Mouse (Mus musculus) hindbrain, embryonic 10.5 days (tissue): ENCODE results near the gene Phyhd1. TPM values are rescaled to one million over a fixed set of nuclear protein-coding genes. Genes with fewer than 3 reads are reported as not detected.

Experiments used
- DNase-seq: peaks from one replicate; pipeline ENCODE4 v3.0.0-alpha.2; 2017; ENCODE audit warnings: low spot score
- H3K27ac ChIP-seq: fragments of 300-500 bp; sonication (generic); 2 replicates; pipeline ENCODE4 v1.5.1; 2016; ENCODE audit warnings: mild to moderate bottlenecking, moderate library complexity
- H3K27me3 ChIP-seq: fragments of 300-500 bp; sonication (generic); 2 replicates; pipeline ENCODE4 v1.6.1; 2016; ENCODE audit warnings: mild to moderate bottlenecking; ENCODE audit not compliant: poor library complexity, insufficient read depth, severe bottlenecking
- H3K36me3 ChIP-seq: fragments of 300-500 bp; sonication (generic); 2 replicates; pipeline ENCODE4 v1.6.1; 2016; ENCODE audit warnings: mild to moderate bottlenecking, moderate library complexity
- H3K4me1 ChIP-seq: fragments of 300-500 bp; sonication (generic); replicated peaks from 2 replicates; pipeline ENCODE4 v1.6.1; 2016; ENCODE audit warnings: mild to moderate bottlenecking
- H3K4me3 ChIP-seq: fragments of 300-500 bp; sonication (generic); 2 replicates; pipeline ENCODE4 v1.5.1; 2016; ENCODE audit warnings: mild to moderate bottlenecking, moderate library complexity
- H3K9me3 ChIP-seq: fragments of 300-500 bp; sonication (generic); 2 replicates; pipeline ENCODE4 v1.6.1; 2016; ENCODE audit warnings: mild to moderate bottlenecking, moderate library complexity
- WGBS: fragments of 180-500 bp; shearing (Covaris S2); methylation state at CpG from one replicate; pipeline ENCODE4 v1.1.7; 2016; 5-methylcytosine and 5-hydroxymethylcytosine counted together
- polyA plus RNA-seq: library from polyadenylated mRNA; unstranded; fragments of >200 nt; fragmentation: Nextera tagmentation; extraction: Ambion mirVana; gene quantifications from 2 replicates; pipeline ENCODE4 v1.2.1, GENCODE M21; 2016

The Phyhd1 gene
- polyA plus RNA-seq: 3.1 and 5.5 TPM in 2 replicates

DNA sequence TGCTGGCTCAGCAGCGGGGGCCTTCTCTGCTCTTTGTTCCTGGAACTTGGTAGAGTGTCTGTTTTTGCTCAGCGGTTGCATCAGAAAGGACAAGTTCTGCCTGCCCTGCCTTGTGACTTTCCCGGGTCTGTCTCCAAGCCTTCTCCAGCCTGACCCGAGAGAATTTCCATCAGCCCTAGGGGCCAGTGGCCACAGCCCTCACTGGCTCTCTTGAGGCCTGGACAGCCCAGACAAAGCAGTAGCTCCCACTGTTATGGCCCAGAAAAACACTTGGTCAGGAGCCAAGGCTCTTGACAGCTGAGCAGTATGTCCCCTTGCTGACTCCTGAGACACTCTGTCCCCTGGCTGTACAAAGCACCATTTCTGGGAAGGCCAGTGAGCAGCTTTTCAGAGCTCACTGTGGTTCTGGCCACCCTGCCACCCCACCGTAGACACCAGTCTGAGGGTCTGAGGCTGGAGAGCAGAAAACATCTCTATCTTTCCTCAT lies at the start of gene Phyhd1:
Phyhd1 (plus strand) TSS at position 437 of the 487 bp plus-strand sequence.
- H3K27ac ChIP-seq: peak within 1 kb of the TSS; percentile 76
- peaks cover 36% of the 10 kb centered on the region for H3K4me1 ChIP-seq
- peaks cover 66% of the 10 kb centered on the region for H3K36me3 ChIP-seq
- 44% methylated on average over 5 of the region's 5 CpGs for WGBS
- DNase-seq: no peak
- no peaks in the 10 kb centered on the region for H3K9me3 ChIP-seq
- H3K27me3 ChIP-seq: no peaks in the 10 kb centered on the region
- H3K4me3 ChIP-seq: peak within 1 kb of the TSS; percentile 20; the same call in 1 of the 2 replicates

DNA sequence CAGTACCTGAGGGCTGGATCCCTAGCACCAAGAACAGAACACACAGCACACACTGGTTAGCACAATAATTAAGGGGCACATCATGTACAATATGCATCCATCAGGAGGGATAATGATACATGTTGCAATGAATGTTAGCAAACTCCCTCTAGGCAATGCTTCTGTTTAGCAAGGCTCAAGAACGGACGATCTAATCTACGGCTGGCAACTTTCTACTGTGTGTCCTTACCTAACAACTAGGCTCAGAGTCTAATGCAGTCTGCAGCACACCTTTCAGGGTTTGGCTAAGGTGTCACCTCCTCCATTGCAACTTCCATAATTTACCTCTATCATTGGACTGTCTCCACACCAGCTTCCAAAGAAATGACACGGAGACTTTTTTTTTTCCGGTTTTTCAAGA lies 49.7 kb upstream of the Phyhd1 start:
- Histone ChIP-seq H3K9me3 (0 out of 2 replicates have a peak, but pooled peaks cover 3% of the 10 kb centered on the region), H3K27ac (no peak overlapping the region), H3K36me3 (no peaks in the 10 kb centered on the region), H3K27me3 (no peaks in the 10 kb centered on the region), H3K4me1 (no peaks in the 10 kb centered on the region), H3K4me3 (no peak overlapping the region)
- DNase-seq: no peak
- 94% methylated on average over 5 of the region's 5 CpGs for WGBS

DNA sequence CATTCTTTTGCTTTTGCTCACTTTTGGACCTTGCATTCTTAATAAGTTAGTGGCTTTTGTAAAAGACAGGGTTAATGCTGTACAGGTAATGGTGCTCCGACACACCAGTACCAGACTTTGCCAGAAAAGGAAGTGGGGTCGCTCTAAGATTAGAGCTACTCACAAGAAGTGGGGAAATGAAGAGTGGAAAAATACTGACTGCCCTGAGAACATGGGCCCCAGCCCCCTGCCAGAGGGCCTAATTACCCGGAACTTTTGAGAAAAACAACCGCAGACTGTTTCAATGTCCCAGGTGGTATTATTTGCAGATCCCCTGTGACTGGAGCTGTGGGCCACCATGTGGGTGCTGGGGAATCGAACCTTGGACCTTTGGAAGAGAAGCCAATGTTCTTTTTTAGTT lies 30.4 kb upstream of the Phyhd1 start:
- DNase-seq: no peak
- peaks cover 35% of the 10 kb centered on the region for H3K4me1 ChIP-seq
- 86% methylated on average over 5 of the region's 5 CpGs for WGBS
- no peak overlapping the region for H3K4me3 ChIP-seq
- peaks cover 9% of the 10 kb centered on the region; the same call in 1 of the 2 replicates for H3K9me3 ChIP-seq
- peaks cover 17% of the 10 kb centered on the region for H3K36me3 ChIP-seq
- no peak overlapping the region for H3K27ac ChIP-seq
- no peaks in the 10 kb centered on the region for H3K27me3 ChIP-seq

DNA sequence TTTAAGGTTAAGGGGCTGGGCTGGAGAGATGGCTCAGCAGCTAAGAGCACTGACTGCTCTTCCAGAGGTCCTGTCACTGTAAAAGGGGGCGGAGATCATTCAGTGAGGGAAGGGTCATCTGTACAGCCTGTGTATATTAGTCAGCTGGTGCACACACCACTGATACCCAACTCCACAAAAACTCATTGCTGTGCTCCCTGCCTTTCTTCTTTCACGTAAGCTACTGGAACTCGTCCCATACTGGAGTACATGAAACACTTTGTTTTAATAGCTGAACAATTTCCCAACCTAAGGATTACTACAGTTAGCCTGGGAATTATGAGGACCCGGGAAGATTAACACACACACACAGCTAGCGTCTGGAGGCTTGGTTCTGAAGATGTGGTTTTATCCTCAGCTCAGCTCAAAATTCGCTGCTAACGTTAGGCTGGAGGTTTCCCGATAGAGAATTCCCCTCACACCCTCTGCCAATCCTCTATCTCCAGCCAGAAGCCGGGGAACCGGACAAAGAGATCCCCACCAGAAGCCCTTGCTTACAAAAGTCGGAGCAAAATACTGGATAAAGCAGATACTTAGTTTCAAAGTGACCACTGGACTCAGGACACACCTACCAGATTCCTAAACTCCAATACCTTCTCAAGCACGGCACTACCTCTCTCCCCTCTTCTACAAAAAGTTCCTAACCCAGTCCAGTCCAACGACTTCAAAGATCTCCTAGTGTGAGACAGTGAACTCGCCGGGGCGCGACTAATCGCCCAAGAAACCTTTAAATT lies 29.4 kb upstream of the Phyhd1 start:
- H3K27me3 ChIP-seq: no peaks in the 10 kb centered on the region
- peaks cover 27% of the 10 kb centered on the region for H3K36me3 ChIP-seq
- peak overlapping the region; percentile 95 for H3K27ac ChIP-seq
- H3K9me3 ChIP-seq: 0 out of 2 replicates have a peak, but pooled peaks cover 3% of the 10 kb centered on the region
- DNase-seq: no peak
- peaks cover 35% of the 10 kb centered on the region for H3K4me1 ChIP-seq
- peak overlapping the region; percentile 89 for H3K4me3 ChIP-seq
- 7% methylated on average over 18 of the region's 18 CpGs for WGBS

DNA sequence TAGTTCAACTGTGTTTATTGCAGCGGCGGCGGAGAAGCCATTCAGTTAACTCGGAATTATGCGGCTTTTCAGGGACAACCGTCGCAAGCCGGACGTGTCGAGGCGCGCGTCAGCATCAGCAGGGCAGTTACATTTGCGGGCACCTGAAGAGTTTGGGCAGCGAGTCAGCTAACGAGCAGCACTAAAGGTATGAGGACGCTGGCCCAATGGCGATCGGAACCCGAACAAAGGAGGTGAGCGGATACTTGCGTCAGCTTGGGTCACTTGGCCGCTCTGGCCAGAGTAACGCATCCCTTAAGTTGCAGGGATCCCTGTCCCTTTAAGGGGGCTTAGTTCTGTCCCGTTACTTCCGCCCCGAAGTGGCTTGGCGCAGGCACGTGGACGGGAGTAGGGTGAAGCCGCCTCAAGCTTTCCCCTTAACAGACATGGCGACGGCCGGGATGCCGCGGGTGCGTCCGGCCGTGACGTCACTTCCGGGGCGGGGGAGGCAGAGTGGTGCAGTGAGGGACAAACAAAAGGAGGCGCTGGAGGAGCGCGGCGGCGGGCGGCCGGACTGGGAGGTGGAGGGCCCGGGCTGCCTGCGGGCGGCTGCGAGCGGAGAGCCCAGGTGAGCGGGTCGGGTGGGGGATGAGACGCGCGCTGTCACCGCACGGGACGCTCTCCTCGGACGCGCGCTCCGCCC lies 28.7 kb upstream of the Phyhd1 start, which contains the start of gene Lrrc8a:
Lrrc8a (plus strand) TSS at position 517 of the 682 bp plus-strand sequence.
- DNase-seq: peak; percentile 100
- WGBS: under 1% methylated on average over 67 of the region's 67 CpGs

DNA sequence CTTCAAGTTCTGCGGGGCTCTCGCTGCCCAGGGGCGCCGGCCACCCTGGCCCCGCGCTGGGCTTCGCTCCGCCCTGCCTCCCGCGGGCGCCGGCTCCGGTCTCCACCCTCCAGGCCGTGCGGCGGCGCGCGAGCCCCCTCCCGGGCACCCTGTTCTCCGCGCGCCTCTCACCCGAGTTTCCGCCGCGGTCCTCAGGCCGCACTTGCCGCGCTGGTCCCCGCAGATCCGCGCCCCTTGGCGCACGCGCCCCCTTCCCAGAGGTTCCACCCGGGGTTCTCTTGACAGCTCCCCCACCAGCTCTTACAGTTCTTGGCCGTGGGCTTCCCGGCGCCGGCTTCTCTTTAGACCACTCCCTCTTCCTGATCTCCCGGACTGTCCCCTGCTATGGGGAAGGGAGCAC lies 28.1 kb upstream of the Phyhd1 start:
- Histone ChIP-seq H3K27ac (peak overlapping the region; percentile 95), H3K4me1 (peaks cover 44% of the 10 kb centered on the region), H3K36me3 (peaks cover 40% of the 10 kb centered on the region), H3K9me3 (no peaks in the 10 kb centered on the region), H3K4me3 (peak overlapping the region; percentile 89), H3K27me3 (no peaks in the 10 kb centered on the region)
- DNase-seq: no peak
- under 1% methylated on average over 42 of the region's 42 CpGs for WGBS

More for the DNA sequence above, 28.7 kb upstream of the Phyhd1 start, which contains the start of gene Lrrc8a:
- peaks cover 35% of the 10 kb centered on the region for H3K36me3 ChIP-seq
- H3K4me3 ChIP-seq: peak within 1 kb of the TSS; percentile 89
- peaks cover 39% of the 10 kb centered on the region for H3K4me1 ChIP-seq
- H3K27ac ChIP-seq: peak within 1 kb of the TSS; percentile 95
- no peaks in the 10 kb centered on the region for H3K27me3 ChIP-seq
- H3K9me3 ChIP-seq: no peaks in the 10 kb centered on the region

DNA sequence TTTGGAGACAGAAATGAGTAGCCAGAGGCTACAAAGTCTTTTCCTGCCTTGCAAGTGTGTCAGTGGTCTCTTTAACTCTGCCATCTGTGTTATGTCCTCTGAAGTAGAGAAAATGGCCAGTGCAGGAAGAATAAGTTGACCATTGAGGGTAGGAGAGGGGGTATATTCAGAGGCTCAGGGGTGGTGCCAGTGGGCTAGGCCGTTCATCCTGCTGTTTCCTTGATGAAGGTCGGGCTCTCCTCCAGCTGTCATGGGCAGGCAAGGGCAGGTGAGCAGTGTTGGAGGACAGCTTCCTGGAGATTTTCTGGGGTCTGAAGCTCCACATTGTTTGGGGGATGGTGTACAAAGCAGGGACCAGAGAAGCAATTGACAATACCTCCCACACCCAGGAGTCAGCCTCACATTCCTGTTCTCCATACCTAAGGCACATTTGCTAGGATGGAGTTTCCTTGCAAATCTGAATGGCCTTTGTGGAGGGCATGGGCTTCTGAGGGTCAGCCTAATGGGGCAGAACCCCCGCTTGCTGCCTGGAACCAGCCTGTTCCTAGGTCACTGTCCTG lies 27.0 kb upstream of the Phyhd1 start:
- Histone ChIP-seq H3K27ac (peak overlapping the region; percentile 95; the same call in 1 of the 2 replicates), H3K4me1 (peaks cover 50% of the 10 kb centered on the region), H3K4me3 (peak overlapping the region; percentile 89), H3K27me3 (no peaks in the 10 kb centered on the region), H3K36me3 (peaks cover 51% of the 10 kb centered on the region), H3K9me3 (no peaks in the 10 kb centered on the region)
- WGBS: 78% methylated on average over 3 of the region's 3 CpGs
- DNase-seq: no peak

DNA sequence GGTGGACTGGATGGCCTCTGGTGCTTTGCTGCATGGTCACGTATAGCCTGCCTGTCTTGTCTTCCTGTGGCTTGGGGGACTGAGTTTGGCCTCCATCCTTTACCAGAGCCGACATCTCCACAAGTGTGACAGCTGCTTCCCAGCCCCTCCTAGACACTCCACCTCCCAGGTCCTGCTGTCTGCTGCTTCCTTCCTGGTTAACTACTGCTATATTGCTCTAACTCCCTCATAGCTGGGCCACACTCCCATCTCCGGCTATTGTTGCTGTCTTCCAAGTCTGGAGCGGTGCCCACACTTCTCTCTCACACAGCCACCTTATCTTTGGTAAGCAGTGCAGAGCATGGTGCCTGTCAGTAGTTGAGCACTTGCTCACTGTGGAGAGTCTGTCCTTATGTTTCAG lies 26.2 kb upstream of the Phyhd1 start:
- Histone ChIP-seq H3K27me3 (no peaks in the 10 kb centered on the region), H3K4me1 (peaks cover 56% of the 10 kb centered on the region), H3K9me3 (no peaks in the 10 kb centered on the region), H3K4me3 (peak overlapping the region; percentile 89; the same call in 1 of the 2 replicates), H3K36me3 (peaks cover 59% of the 10 kb centered on the region), H3K27ac (0 out of 2 replicates have a peak overlapping the region, but pooled peaks have one; percentile 6)
- 88% methylated on average over 4 of the region's 4 CpGs for WGBS
- no peak for DNase-seq

DNA sequence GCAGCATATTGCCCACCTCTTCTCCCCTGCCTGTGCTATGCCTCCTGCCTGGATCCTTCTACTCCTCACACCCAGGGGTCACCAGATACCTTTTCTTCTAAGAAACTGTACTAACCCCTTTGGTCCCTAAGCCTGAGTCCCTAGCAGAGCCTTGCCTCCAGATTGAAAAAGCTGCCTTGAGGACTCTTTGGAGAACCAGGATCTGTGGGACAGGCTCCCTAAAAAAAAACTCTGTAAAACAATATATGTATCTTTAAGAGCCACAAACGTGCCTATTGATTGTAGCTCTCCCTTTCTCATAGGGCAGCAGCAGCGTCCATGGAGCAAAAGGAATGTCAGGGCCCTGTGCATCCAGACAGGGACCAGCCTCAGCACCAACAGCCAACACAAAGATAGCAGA lies 25.7 kb upstream of the Phyhd1 start, which contains the start of gene Gm28035:
Gm28035 (plus strand) TSS at position 301 of the 400 bp plus-strand sequence.
- H3K27ac ChIP-seq: 0 out of 2 replicates have a peak within 1 kb of the TSS, but pooled peaks have one; percentile 6
- peaks cover 64% of the 10 kb centered on the region for H3K36me3 ChIP-seq
- WGBS: 77% methylated on average over 2 of the region's 2 CpGs
- no peaks in the 10 kb centered on the region for H3K27me3 ChIP-seq
- no peak for DNase-seq
- H3K4me3 ChIP-seq: peak within 1 kb of the TSS; percentile 89
- H3K9me3 ChIP-seq: no peaks in the 10 kb centered on the region
- H3K4me1 ChIP-seq: peaks cover 58% of the 10 kb centered on the region

DNA sequence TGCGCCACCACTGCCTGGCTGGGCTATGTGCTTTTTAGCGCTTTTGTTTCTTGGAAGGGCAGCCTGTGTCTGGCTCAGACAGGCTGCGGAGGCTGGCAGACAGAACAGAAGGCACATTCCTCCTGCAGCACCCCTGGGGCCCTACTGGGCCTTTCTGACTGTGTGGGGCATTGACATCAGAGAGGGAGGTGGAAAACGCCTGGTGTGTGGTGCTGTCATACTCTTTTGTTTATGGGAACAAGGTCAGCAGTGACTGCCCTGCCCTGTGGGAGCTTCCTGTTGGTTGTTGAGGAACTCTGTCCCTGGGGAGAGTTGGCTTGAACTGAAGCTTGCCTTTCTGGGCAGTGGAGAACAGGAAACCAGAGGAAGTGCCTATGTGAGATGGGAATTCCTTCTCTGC lies 23.5 kb upstream of the Phyhd1 start:
- Histone ChIP-seq H3K36me3 (peaks cover 85% of the 10 kb centered on the region), H3K9me3 (no peaks in the 10 kb centered on the region), H3K27ac (no peak overlapping the region), H3K4me1 (peaks cover 50% of the 10 kb centered on the region), H3K4me3 (no peak overlapping the region; the same call in 1 of the 2 replicates), H3K27me3 (no peaks in the 10 kb centered on the region)
- DNase-seq: peak; percentile 42
- WGBS: 34% methylated on average over 4 of the region's 4 CpGs

DNA sequence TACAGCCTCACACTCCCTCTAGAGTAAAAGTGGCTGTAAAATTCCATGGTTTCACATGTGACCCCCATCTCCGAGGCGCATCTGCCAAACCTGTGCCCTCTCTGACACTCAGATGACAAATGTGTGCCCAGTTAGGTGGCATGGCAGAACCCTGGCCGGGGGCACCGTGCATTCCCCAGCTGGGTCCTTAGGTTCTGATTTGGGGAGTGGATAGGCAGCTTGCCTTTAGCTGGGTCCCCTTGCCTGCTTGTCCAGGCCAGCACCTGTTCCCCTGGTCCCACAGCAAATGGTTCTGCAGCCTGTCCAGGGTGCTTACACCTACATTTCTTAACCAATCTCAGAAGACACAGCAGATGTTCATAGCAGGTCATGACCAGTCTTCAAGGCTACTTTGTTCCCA lies 22.6 kb upstream of the Phyhd1 start:
- Histone ChIP-seq H3K27me3 (no peaks in the 10 kb centered on the region), H3K27ac (no peak overlapping the region), H3K9me3 (no peaks in the 10 kb centered on the region), H3K4me3 (no peak overlapping the region), H3K36me3 (peaks cover 94% of the 10 kb centered on the region), H3K4me1 (peaks cover 44% of the 10 kb centered on the region)
- DNase-seq: no peak
- WGBS: 94% methylated on average over 4 of the region's 4 CpGs

DNA sequence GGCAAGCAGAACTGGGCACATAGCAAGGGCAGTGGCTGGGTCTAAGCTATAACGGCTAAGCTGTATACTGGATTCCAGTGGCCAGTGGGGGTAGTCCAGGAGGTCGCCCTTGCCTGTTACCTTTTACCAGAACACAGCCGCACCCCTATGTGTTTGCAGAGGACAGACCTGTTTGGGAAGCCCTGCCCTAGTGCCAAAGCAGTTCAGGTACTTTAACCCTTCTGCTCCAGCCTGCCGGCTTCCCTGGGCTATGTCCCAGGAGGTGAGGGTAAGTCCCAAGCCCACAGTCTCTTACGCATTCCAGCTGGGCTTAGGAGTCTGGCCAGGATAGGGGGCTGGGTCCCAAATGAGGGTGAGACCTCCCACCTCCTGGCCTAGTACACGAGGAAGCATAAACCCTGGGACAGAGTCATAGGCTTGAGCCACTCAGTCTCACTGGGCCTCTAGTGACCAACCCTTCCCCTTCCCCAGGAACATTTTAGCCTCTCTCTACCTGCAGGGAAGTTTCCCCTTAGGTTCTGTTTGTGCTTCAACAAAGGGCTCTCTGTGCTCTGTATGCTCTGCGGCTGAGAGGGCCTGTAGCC lies 21.3 kb upstream of the Phyhd1 start:
- WGBS: 78% methylated on average over 7 of the region's 7 CpGs
- H3K27me3 ChIP-seq: no peaks in the 10 kb centered on the region
- no peak overlapping the region for H3K4me3 ChIP-seq
- peaks cover 31% of the 10 kb centered on the region for H3K4me1 ChIP-seq
- H3K27ac ChIP-seq: peak overlapping the region; percentile 12; the same call in 1 of the 2 replicates
- H3K9me3 ChIP-seq: no peaks in the 10 kb centered on the region
- no peak for DNase-seq
- peaks cover 98% of the 10 kb centered on the region for H3K36me3 ChIP-seq
